Mouse (Mus musculus) midbrain, embryonic 12.5 days (tissue): Measurements from ENCODE around the gene Zdhhc21. TPM values are rescaled to one million over a fixed set of nuclear protein-coding genes. Genes with fewer than 3 reads are reported as not detected.

Experiments
- ATAC-seq: fragments of 200-750 bp; cut with Nextera tagmentation; 2 replicates; pipeline ENCODE4 v1.8.0; 2017; ENCODE audit warnings: low read depth, moderate TSS enrichment, moderate library complexity; ENCODE audit not compliant: low FRiP score
- H3K27ac ChIP-seq: fragments of 300-500 bp; sonication (generic); replicated peaks from 2 replicates; pipeline ENCODE4 v1.5.1; 2016; ENCODE audit warnings: mild to moderate bottlenecking
- H3K27me3 ChIP-seq: fragments of 300-500 bp; sonication (generic); 2 replicates; pipeline ENCODE4 v1.6.1; 2016; ENCODE audit warnings: mild to moderate bottlenecking
- H3K36me3 ChIP-seq: fragments of 300-500 bp; sonication (generic); 2 replicates; pipeline ENCODE4 v1.6.1; 2016
- H3K4me1 ChIP-seq: fragments of 300-500 bp; sonication (generic); 2 replicates; pipeline ENCODE4 v1.6.1; 2016
- H3K4me2 ChIP-seq: fragments of 300-500 bp; sonication (generic); replicated peaks from 2 replicates; pipeline ENCODE4 v1.6.1; 2016; ENCODE audit warnings: mild to moderate bottlenecking, moderate library complexity
- H3K4me3 ChIP-seq: fragments of 300-500 bp; sonication (generic); 2 replicates; pipeline ENCODE4 v1.5.1; 2016; ENCODE audit warnings: mild to moderate bottlenecking
- H3K9ac ChIP-seq: fragments of 300-500 bp; sonication (generic); replicated peaks from 2 replicates; pipeline ENCODE4 v1.6.1; 2016; ENCODE audit warnings: mild to moderate bottlenecking, moderate library complexity
- H3K9me3 ChIP-seq: fragments of 300-500 bp; sonication (generic); 2 replicates; pipeline ENCODE4 v1.6.1; 2016; ENCODE audit warnings: mild to moderate bottlenecking
- WGBS: fragments of 180-500 bp; shearing (Covaris S2); methylation state at CpG from one replicate; pipeline ENCODE4 v1.1.7; 2016; 5-methylcytosine and 5-hydroxymethylcytosine counted together
- polyA plus RNA-seq: library from polyadenylated mRNA; unstranded; fragments of >200 nt; fragmentation: Nextera tagmentation; extraction: Ambion mirVana; gene quantifications from 2 replicates; pipeline ENCODE4 v1.2.1, GENCODE M21; 2016

Zdhhc21 gene
- polyA plus RNA-seq, 1 experiment from 2014 or later, result 20.5 TPM

DNA sequence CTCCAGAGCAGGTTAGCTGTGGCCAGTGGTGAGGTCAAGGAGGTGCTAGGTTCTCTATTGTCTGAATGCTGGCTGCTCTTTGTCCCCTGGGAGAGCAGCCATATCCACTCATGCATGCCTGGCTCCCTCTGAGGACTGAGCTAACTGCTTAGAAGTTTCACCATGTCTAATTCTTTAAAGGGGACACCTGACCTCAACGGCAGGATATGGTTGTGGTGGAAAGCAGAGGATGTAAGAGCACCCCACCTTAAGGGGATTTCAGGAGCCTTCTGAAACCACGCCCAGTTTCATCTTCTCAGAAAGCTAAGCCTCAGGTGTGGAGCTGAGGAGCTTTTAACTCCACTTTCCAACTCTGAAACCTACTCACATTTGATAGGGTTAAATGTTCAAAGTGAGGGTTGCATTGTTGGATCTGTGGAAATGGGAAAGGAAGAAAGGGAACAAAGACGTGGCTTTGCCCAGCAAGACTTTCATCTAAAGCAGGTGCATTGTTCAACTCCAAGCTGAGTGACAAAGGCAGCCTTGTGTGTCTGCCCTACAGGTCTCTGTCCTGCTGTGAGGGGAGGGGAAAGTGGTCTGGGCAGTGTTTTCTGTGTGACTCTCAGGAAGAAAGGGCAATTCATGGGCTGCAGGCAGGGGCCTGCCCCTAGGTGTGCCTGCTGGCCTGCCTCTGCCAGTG is 104.0 kb downstream of the Zdhhc21 start:
- Histone ChIP-seq H3K36me3 (no peaks in the 10 kb centered on the region), H3K9me3 (no peaks in the 10 kb centered on the region), H3K27ac (peak overlapping the region; percentile 40; the same call in 1 of the 2 replicates), H3K4me3 (no peak overlapping the region), H3K4me1 (peaks cover 14% of the 10 kb centered on the region), H3K27me3 (no peaks in the 10 kb centered on the region), H3K9ac (no peak overlapping the region), H3K4me2 (no peak overlapping the region)
- WGBS, result 20% methylated on average over 3 of the region's 3 CpGs
- peak; percentile 63 for ATAC-seq

Other genes with a start within 250 kb of the Zdhhc21 start
- gene Nfib, start 154.2 kb downstream of the Zdhhc21 start, polyA plus RNA-seq, result 38.8 and 39.8 TPM in 2 replicates
- gene Cer1, start 25.2 kb upstream of the Zdhhc21 start, polyA plus RNA-seq, result not detected in 2 replicates
- gene Frem1, start 192.4 kb upstream of the Zdhhc21 start, polyA plus RNA-seq, result 5.0 and 7.4 TPM in 2 replicates